ENCODE assay signal across 11 mouse cellular contexts in genomic region chr5:113977309-113977708, GRCm38 (mm10). TPM values are rescaled to one million over a fixed set of nuclear protein-coding genes. Genes with fewer than 3 reads are reported as not detected.
DNase-seq lines count a peak whose midpoint lies in the region; ATAC-seq and TF ChIP-seq lines count a peak whose summit lies in the region.
"Had no signal": no experiment of that assay in that cellular context is flagged by ENCODE, and none has a peak within 500 bp of the region (broad histone marks: within the 10 kb centered on the region; RNA-seq: fewer than 3 reads in every experiment).

No protein-coding gene starts in this region.

- no peak overlapping the region for H3K4me3 ChIP-seq in hindbrain, embryonic 10.5 days
- no peak overlapping the region for H3K4me3 ChIP-seq in hindbrain, embryonic 14.5 days (replicated peaks; ENCODE audit: low read length)
- H3K4me3 ChIP-seq in embryonic facial prominence, embryonic 14.5 days (ENCODE audit: low read depth, low read length): no peak overlapping the region
- H3K4me3 ChIP-seq in liver, embryonic 14.5 days (ENCODE audit: insufficient read depth in 1 of 2, low read depth in 2 of 2, low read length in 2 of 2): peak overlapping the region in 1 of 2 experiments; percentile 18; a peak in 2 of 4 replicates

- H3K4me1 ChIP-seq in hindbrain, embryonic 10.5 days (replicated peaks): peaks cover 63% of the 10 kb centered on the region
- H3K4me1 ChIP-seq in hindbrain, embryonic 14.5 days (replicated peaks; ENCODE audit: control insufficient read depth, insufficient read depth, low read length): peaks cover 24% of the 10 kb centered on the region
- H3K4me1 ChIP-seq in embryonic facial prominence, embryonic 14.5 days (ENCODE audit: control insufficient read depth, insufficient read depth, low read length): peaks cover 23% of the 10 kb centered on the region
- peaks cover 88 to 94% of the 10 kb centered on the region in 2 experiments for H3K4me1 ChIP-seq in liver, embryonic 14.5 days (replicated peaks; ENCODE audit: control insufficient read depth in 2 of 2, insufficient read depth in 2 of 2, low read length in 1 of 2)

- WGBS in hindbrain, embryonic 10.5 days: 82% methylated on average over 8 of the region's 8 CpGs
- WGBS in hindbrain, embryonic 14.5 days: 78% methylated on average over 8 of the region's 8 CpGs
- 61% methylated on average over 8 of the region's 8 CpGs for WGBS in embryonic facial prominence, embryonic 14.5 days
- 35% methylated on average over 8 of the region's 8 CpGs for WGBS in liver, embryonic 14.5 days (ENCODE audit: insufficient replicate concordance)

- H3K9ac ChIP-seq in hindbrain, embryonic 14.5 days: no peak overlapping the region
- H3K9ac ChIP-seq in embryonic facial prominence, embryonic 14.5 days (ENCODE audit: low read depth, low read length): no peak overlapping the region
- peak overlapping the region; percentile 52 for H3K9ac ChIP-seq in liver, embryonic 14.5 days (replicated peaks)

- H3K36me3 ChIP-seq in hindbrain, embryonic 10.5 days: peaks cover 36% of the 10 kb centered on the region
- H3K36me3 ChIP-seq in hindbrain, embryonic 14.5 days (replicated peaks; ENCODE audit: control insufficient read depth, insufficient read depth): 0 out of 2 replicates have a peak, but pooled peaks cover 4% of the 10 kb centered on the region
- H3K36me3 ChIP-seq in embryonic facial prominence, embryonic 14.5 days (ENCODE audit: control insufficient read depth, insufficient read depth, low read length): peaks cover 8% of the 10 kb centered on the region; the same call in 1 of the 2 replicates
- H3K36me3 ChIP-seq in liver, embryonic 14.5 days (replicated peaks; ENCODE audit: control insufficient read depth, insufficient read depth, low read depth): peaks cover 2% of the 10 kb centered on the region

- peak overlapping the region; percentile 26 for H3K27ac ChIP-seq in hindbrain, embryonic 10.5 days
- no peak overlapping the region for H3K27ac ChIP-seq in hindbrain, embryonic 14.5 days
- peak overlapping the region; percentile 28; the same call in 1 of the 2 replicates for H3K27ac ChIP-seq in embryonic facial prominence, embryonic 14.5 days (replicated peaks; ENCODE audit: low read depth, low read length)
- peak overlapping the region; percentile 90 for H3K27ac ChIP-seq in liver, embryonic 14.5 days
- H3K27ac ChIP-seq: macrophage had no signal

- H3K9me3 ChIP-seq in hindbrain, embryonic 10.5 days: no peaks in the 10 kb centered on the region
- no peaks in the 10 kb centered on the region for H3K9me3 ChIP-seq in hindbrain, embryonic 14.5 days (ENCODE audit: control insufficient read depth, low read length)
- H3K9me3 ChIP-seq in embryonic facial prominence, embryonic 14.5 days (ENCODE audit: control insufficient read depth, low read length): no peaks in the 10 kb centered on the region
- no peaks in the 10 kb centered on the region for H3K9me3 ChIP-seq in liver, embryonic 14.5 days (ENCODE audit: control insufficient read depth, low read length)

- no peak overlapping the region for H3K4me2 ChIP-seq in hindbrain, embryonic 14.5 days (replicated peaks)
- no peak overlapping the region for H3K4me2 ChIP-seq in embryonic facial prominence, embryonic 14.5 days (ENCODE audit: low read depth, low read length)
- peak overlapping the region; percentile 79 for H3K4me2 ChIP-seq in liver, embryonic 14.5 days (ENCODE audit: low read depth)

- no peak for TF ChIP-seq CTCF in liver, embryonic 14.5 days (IDR thresholded peaks at IDR 0.05; ENCODE audit: low read depth)

- no peak for DNase-seq in hindbrain, embryonic 10.5 days (ENCODE audit: low spot score)
- DNase-seq in hindbrain, embryonic 14.5 days (ENCODE audit: low spot score): no peak
- peak; percentile 21 for DNase-seq in R1 (ENCODE audit: low read depth, low spot score)
- DNase-seq in embryonic facial prominence, embryonic 14.5 days (ENCODE audit: low spot score): no peak
- DNase-seq in liver, embryonic 14.5 days (ENCODE audit: low read depth in 3 of 3, low spot score in 3 of 3): peak; percentile 74 to 77 (median 76)
- no peak for DNase-seq in left cerebral cortex, postnatal 10 days (ENCODE audit: extremely low spot score in 1 of 2, low spot score in 2 of 2)
- DNase-seq: kidney, adult 11 months; layer of hippocampus, adult 9-11 months; right cerebral cortex, adult 18-20 months had no signal

- no peak for ATAC-seq in hindbrain, embryonic 14.5 days (ENCODE audit: low FRiP score)
- ATAC-seq in embryonic facial prominence, embryonic 14.5 days (ENCODE audit: low read depth): no peak
- peak; percentile 70 for ATAC-seq in liver, embryonic 14.5 days (ENCODE audit: insufficient read depth)
- ATAC-seq in CD4-positive, CD25-positive, alpha-beta regulatory T cell, adult 4 months: no peak

- intact Hi-C loops in left cerebral cortex, postnatal 10 days (cut with DNase I): no loop called here

- TF ChIP-seq EP300 in liver, embryonic 14.5 days (IDR thresholded peaks at IDR 0.05; ENCODE audit: low read depth): peak; percentile 92

- no peaks in the 10 kb centered on the region for H3K27me3 ChIP-seq in hindbrain, embryonic 10.5 days (ENCODE audit: insufficient read depth, poor library complexity, severe bottlenecking)
- no peaks in the 10 kb centered on the region for H3K27me3 ChIP-seq in hindbrain, embryonic 14.5 days (ENCODE audit: control insufficient read depth, insufficient read depth, low read length)
- H3K27me3 ChIP-seq in embryonic facial prominence, embryonic 14.5 days (replicated peaks; ENCODE audit: control insufficient read depth, insufficient read depth, low read length): no peaks in the 10 kb centered on the region
- no peaks in the 10 kb centered on the region for H3K27me3 ChIP-seq in liver, embryonic 14.5 days (ENCODE audit: control insufficient read depth, insufficient read depth, low read length)

RNA-seq across cellular contexts. Expression of gene Ssh1, which starts 16.4 kb away (rescaled TPM):
- polyA plus RNA-seq in hindbrain, embryonic 10.5 days (2016; fragmentation: Nextera tagmentation; extraction: Ambion mirVana): 14.8 and 16.9 TPM in 2 replicates
- 17.8 and 19.4 TPM in 2 replicates for polyA plus RNA-seq in hindbrain, embryonic 14.5 days (2014; fragmentation: Nextera tagmentation; extraction: Ambion mirVana)
- polyA plus RNA-seq in embryonic facial prominence, embryonic 14.5 days (2014; fragmentation: Nextera tagmentation; extraction: Ambion mirVana): 16.5 and 17.1 TPM in 2 replicates
- 4.8 and 4.9 TPM in 2 replicates for polyA plus RNA-seq in liver, embryonic 14.5 days (2012; rRNA removed)
- polyA plus RNA-seq in liver, embryonic 14.5 days (2014; fragmentation: Nextera tagmentation; extraction: Ambion mirVana): 6.7 TPM in 2 replicates
- total RNA-seq in left cerebral cortex, postnatal 10 days (2021): 10 to 100 TPM; 20.7 to 31.8 TPM
- 10 to 100 TPM; 13.0 to 14.6 TPM for polyA plus RNA-seq in CD4-positive, CD25-positive, alpha-beta regulatory T cell, adult 4 months (2017; shearing (Covaris generic))

RNA-seq across cellular contexts. Expression of gene Dao, which starts 26.2 kb away (rescaled TPM):
- polyA plus RNA-seq in hindbrain, embryonic 10.5 days (2016; fragmentation: Nextera tagmentation; extraction: Ambion mirVana): not detected in 2 replicates
- not detected in 2 replicates for polyA plus RNA-seq in hindbrain, embryonic 14.5 days (2014; fragmentation: Nextera tagmentation; extraction: Ambion mirVana)
- polyA plus RNA-seq in embryonic facial prominence, embryonic 14.5 days (2014; fragmentation: Nextera tagmentation; extraction: Ambion mirVana): not detected in 2 replicates
- not detected in 2 replicates for polyA plus RNA-seq in liver, embryonic 14.5 days (2012; rRNA removed)
- not detected in 2 replicates for polyA plus RNA-seq in liver, embryonic 14.5 days (2014; fragmentation: Nextera tagmentation; extraction: Ambion mirVana)
- not detected for total RNA-seq in left cerebral cortex, postnatal 10 days (2021)
- polyA plus RNA-seq in CD4-positive, CD25-positive, alpha-beta regulatory T cell, adult 4 months (2017; shearing (Covaris generic)): 1 to 10 TPM in 1 of 2 experiments, under 1 TPM in 1; 0.56 to 1.4 TPM
- polyA plus RNA-seq: macrophage had no signal

Comparison
In these comparisons a context has a peak if more than half of its experiments do, and no peak if none do; other contexts are left out.
1. DNase-seq: peak in R1 (single experiment) and liver, embryonic 14.5 days (3 of 3); none in hindbrain, embryonic 10.5 days (single experiment), hindbrain, embryonic 14.5 days (single experiment), embryonic facial prominence, embryonic 14.5 days (single experiment) and left cerebral cortex, postnatal 10 days (0 of 2).